Mouse (Mus musculus): Measurements from ENCODE around the gene Dmrta2. TPM values are rescaled to one million over a fixed set of nuclear protein-coding genes. Genes with fewer than 3 reads are reported as not detected.

The Dmrta2 gene
- polyA plus RNA-seq, 1 experiment from 2014 or later = 0.67 TPM

DNA sequence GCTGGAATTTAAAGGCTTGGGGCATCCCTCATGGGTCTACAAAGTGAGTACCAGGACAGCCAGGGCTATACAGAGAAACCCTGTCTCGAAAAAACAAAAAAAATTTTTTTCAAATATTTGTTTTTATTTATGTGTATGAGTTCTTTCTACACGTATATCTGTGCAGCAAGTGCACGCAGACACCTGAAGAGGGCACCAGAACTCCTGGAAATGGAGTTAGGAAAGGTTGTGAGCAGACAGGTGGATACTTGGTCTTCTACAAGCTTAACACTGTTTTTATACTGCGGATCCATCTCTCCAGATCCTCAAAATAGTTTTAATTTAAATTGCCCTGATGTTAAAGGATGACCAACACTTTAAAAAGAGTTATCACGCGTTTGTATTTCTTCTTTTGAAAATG lies 11.4 kb downstream of the Dmrta2 start:
- no peak overlapping the region for H3K4me2 ChIP-seq (ENCODE audit: low read length)
- ATAC-seq = no peak
- H3K9ac ChIP-seq (ENCODE audit: low read depth, low read length) = no peak overlapping the region
- peaks cover 58% of the 10 kb centered on the region for H3K27me3 ChIP-seq (ENCODE audit: control insufficient read depth, insufficient read depth, low read depth, low read length)
- no peak overlapping the region for H3K4me3 ChIP-seq (ENCODE audit: low read depth, low read length)
- WGBS = 38% methylated on average over 6 of the region's 6 CpGs
- no peaks in the 10 kb centered on the region; the same call in 1 of the 2 replicates for H3K9me3 ChIP-seq (replicated peaks; ENCODE audit: control insufficient read depth, low read length, poor library complexity, severe bottlenecking)
- H3K4me1 ChIP-seq (ENCODE audit: control insufficient read depth, insufficient read depth, low read length) = no peaks in the 10 kb centered on the region
- no peaks in the 10 kb centered on the region for H3K36me3 ChIP-seq (ENCODE audit: control insufficient read depth, insufficient read depth, low read length)
- H3K27ac ChIP-seq (ENCODE audit: low read length) = no peak overlapping the region

DNA sequence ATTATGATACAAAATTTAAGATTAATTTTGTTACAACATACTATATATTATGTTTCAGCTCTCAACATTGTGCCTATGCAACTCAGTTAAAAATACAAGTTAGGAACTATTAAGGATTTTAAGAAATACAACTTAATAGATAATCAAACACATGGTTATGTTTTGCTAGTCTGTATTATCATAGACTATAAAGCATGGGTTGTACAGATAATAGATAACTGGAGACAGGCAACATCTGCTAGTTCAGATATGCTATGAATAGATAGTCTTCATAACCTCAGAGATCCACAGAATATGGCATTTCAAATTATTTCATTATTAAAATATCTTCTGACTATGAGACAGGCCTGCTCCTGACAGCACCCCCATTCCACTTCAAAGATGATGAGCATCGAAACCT lies 28.2 kb downstream of the Dmrta2 start:
- no peak for ATAC-seq
- Histone ChIP-seq H3K4me3 (ENCODE audit: low read depth, low read length) (no peak overlapping the region), H3K27ac (ENCODE audit: low read length) (no peak overlapping the region), H3K27me3 (ENCODE audit: control insufficient read depth, insufficient read depth, low read depth, low read length) (no peaks in the 10 kb centered on the region), H3K36me3 (ENCODE audit: control insufficient read depth, insufficient read depth, low read length) (no peaks in the 10 kb centered on the region), H3K9ac (ENCODE audit: low read depth, low read length) (no peak overlapping the region), H3K4me1 (ENCODE audit: control insufficient read depth, insufficient read depth, low read length) (no peaks in the 10 kb centered on the region), H3K4me2 (ENCODE audit: low read length) (no peak overlapping the region), H3K9me3 (replicated peaks; ENCODE audit: control insufficient read depth, low read length, poor library complexity, severe bottlenecking) (no peaks in the 10 kb centered on the region)
- 95% methylated on average over 1 of the region's 1 CpGs for WGBS

DNA sequence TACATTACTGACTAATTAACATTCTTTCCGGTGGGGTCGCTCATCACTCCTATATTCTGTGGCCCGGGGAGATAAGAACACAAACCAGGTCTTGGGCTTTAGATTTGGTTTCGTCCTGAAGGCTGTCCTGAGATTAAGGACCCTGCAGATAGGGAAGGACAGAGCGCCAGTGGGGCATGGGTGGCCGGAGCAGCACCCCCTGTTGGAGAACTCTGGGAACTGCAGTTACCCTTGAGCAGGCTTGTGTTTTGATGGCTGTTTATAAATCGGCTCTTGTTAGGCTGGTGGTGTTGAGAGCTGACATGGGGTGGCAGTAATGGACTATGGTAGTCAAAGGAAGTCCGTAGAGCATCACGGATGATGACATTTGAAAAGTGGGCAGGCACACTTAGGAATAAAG lies 41.3 kb downstream of the Dmrta2 start:
- 54% methylated on average over 9 of the region's 9 CpGs for WGBS
- ATAC-seq = no peak
- Histone ChIP-seq H3K4me2 (ENCODE audit: low read length) (no peak overlapping the region), H3K4me1 (ENCODE audit: control insufficient read depth, insufficient read depth, low read length) (peaks cover 4% of the 10 kb centered on the region; the same call in 1 of the 2 replicates), H3K4me3 (ENCODE audit: low read depth, low read length) (no peak overlapping the region), H3K9ac (ENCODE audit: low read depth, low read length) (no peak overlapping the region), H3K27ac (ENCODE audit: low read length) (no peak overlapping the region), H3K27me3 (ENCODE audit: control insufficient read depth, insufficient read depth, low read depth, low read length) (peaks cover 9% of the 10 kb centered on the region), H3K9me3 (replicated peaks; ENCODE audit: control insufficient read depth, low read length, poor library complexity, severe bottlenecking) (no peaks in the 10 kb centered on the region), H3K36me3 (ENCODE audit: control insufficient read depth, insufficient read depth, low read length) (no peaks in the 10 kb centered on the region)

DNA sequence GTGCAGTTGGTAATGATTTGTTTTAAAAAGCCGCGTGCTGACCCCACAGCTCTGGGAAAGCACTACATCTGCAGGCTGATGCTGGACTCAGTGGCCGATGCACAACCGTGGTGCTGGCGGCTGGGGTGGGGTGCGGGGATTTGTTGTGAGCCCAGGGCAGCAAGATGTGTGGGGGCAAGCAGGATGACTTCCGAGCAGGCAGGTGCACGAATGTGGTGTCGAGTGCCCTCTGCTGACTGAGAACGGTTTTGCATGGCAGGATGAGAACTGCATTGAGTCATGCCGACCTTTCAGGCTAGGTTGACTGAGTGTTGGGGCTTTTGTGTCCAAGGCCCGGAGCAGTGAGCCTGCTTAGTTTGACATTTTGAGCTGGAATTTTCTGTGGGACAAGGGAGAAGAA lies 42.4 kb downstream of the Dmrta2 start:
- Histone ChIP-seq H3K9ac (ENCODE audit: low read depth, low read length) (peak overlapping the region; percentile 48; the same call in 1 of the 2 replicates), H3K4me3 (ENCODE audit: low read depth, low read length) (peak overlapping the region; percentile 31), H3K4me2 (ENCODE audit: low read length) (peak overlapping the region; percentile 63), H3K27me3 (ENCODE audit: control insufficient read depth, insufficient read depth, low read depth, low read length) (peaks cover 9% of the 10 kb centered on the region), H3K27ac (ENCODE audit: low read length) (no peak overlapping the region), H3K4me1 (ENCODE audit: control insufficient read depth, insufficient read depth, low read length) (peaks cover 4% of the 10 kb centered on the region; the same call in 1 of the 2 replicates), H3K36me3 (ENCODE audit: control insufficient read depth, insufficient read depth, low read length) (no peaks in the 10 kb centered on the region), H3K9me3 (replicated peaks; ENCODE audit: control insufficient read depth, low read length, poor library complexity, severe bottlenecking) (no peaks in the 10 kb centered on the region)
- ATAC-seq = peak; percentile 54
- 9% methylated on average over 12 of the region's 12 CpGs for WGBS

DNA sequence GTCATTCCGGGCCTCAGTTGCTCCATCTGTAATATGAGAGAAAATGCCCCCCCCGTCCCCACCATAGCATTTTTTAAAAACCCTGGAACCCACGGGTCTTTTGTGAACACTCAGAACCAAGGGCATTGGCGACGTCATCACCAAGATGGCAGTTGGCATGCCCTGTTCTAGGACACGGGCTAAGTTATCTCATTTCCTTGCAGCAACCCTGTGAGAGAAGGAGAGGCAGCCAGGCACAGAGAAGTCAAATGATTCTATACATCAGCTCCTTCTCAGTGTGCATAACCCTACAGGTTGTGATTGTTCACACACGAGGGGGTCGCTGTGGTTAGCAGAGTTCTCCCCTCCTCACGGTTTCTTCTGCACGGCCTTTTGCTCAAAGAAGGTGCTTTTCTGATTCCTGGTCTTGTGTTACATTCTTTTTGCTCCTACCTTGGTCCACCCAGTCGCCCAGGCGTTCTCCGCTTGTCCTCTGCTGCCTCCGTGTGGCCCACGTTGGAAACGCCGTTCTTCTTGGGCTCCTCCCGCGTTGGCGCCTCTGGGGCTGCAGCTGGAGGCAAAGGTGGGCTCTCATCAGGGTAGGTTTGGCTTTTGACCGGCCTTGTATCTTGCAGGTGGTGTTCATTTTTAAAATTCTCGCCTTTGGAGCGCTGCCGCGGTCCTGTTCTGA lies 44.2 kb downstream of the Dmrta2 start:
- peak overlapping the region; percentile 28 for H3K4me3 ChIP-seq (ENCODE audit: low read depth, low read length)
- WGBS = 17% methylated on average over 25 of the region's 25 CpGs
- peaks cover 4% of the 10 kb centered on the region; the same call in 1 of the 2 replicates for H3K4me1 ChIP-seq (ENCODE audit: control insufficient read depth, insufficient read depth, low read length)
- H3K36me3 ChIP-seq (ENCODE audit: control insufficient read depth, insufficient read depth, low read length) = no peaks in the 10 kb centered on the region
- H3K27ac ChIP-seq (ENCODE audit: low read length) = no peak overlapping the region
- H3K27me3 ChIP-seq (ENCODE audit: control insufficient read depth, insufficient read depth, low read depth, low read length) = peaks cover 9% of the 10 kb centered on the region
- no peaks in the 10 kb centered on the region for H3K9me3 ChIP-seq (replicated peaks; ENCODE audit: control insufficient read depth, low read length, poor library complexity, severe bottlenecking)
- peak overlapping the region; percentile 61 for H3K4me2 ChIP-seq (ENCODE audit: low read length)
- H3K9ac ChIP-seq (ENCODE audit: low read depth, low read length) = peak overlapping the region; percentile 58; the same call in 1 of the 2 replicates
- peak; percentile 71 for ATAC-seq

DNA sequence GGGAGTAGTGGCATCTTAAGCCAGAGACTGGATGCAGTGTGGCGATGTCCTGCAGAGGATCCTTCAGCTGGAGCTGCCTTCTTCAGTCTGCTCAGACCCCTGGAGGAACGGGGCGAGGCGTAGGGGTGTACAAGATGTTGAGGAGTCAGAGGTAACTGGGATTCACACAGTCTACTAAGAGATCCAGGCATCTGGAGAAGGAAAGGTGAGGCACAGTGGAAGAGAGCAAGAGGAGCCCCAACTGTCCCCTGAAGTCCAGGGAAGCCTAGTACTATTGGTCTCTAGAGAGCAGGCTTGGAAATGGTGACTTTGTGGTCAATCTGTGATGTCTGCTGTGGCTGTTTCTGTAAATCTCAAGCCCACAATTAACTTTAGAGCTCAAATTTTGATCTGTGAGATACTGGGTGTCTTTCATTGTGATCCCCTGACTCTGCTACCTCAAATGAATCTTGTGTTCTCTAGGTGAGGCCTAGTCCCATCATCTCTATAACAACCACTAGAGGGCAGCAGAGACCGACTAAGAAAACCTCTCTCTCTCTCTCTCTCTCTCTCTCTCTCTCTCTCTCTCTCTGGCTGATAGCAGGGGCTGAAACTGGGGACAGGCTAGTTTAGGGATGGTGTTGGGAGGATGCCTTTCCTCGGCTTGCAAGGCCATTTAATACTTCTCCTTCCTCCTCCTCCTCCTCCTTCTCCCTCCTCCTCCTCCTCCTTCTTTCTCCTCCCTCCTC lies 50.8 kb downstream of the Dmrta2 start:
- Histone ChIP-seq H3K9me3 (replicated peaks; ENCODE audit: control insufficient read depth, low read length, poor library complexity, severe bottlenecking) (no peaks in the 10 kb centered on the region), H3K9ac (ENCODE audit: low read depth, low read length) (no peak overlapping the region), H3K27ac (ENCODE audit: low read length) (no peak overlapping the region), H3K4me3 (ENCODE audit: low read depth, low read length) (no peak overlapping the region), H3K4me2 (ENCODE audit: low read length) (no peak overlapping the region; the same call in 1 of the 2 replicates), H3K27me3 (ENCODE audit: control insufficient read depth, insufficient read depth, low read depth, low read length) (peaks cover 7% of the 10 kb centered on the region), H3K36me3 (ENCODE audit: control insufficient read depth, insufficient read depth, low read length) (no peaks in the 10 kb centered on the region), H3K4me1 (ENCODE audit: control insufficient read depth, insufficient read depth, low read length) (no peaks in the 10 kb centered on the region)
- peak; percentile 83 for ATAC-seq
- WGBS = 61% methylated on average over 6 of the region's 6 CpGs

DNA sequence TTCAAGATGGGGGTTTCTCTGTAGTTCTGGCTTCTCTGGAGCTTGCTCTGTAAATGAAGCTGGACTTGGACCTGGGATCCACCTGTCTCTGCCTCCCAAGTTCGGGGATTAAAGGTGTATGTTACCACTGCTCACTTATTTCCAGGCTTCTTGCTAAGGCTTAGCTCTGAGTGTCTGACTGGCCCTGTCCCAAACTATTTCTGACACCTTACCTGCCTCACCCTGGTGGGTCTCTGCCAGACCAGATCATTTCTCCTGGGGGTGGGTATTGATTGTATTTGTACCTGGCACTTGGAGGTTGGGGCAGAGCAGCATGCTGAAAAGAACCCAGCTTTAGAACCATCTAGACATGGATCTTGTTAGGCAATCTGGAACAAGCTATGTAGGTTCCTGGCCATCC lies 51.6 kb downstream of the Dmrta2 start:
- H3K27ac ChIP-seq (ENCODE audit: low read length) = no peak overlapping the region
- 88% methylated on average over 1 of the region's 1 CpGs for WGBS
- H3K36me3 ChIP-seq (ENCODE audit: control insufficient read depth, insufficient read depth, low read length) = no peaks in the 10 kb centered on the region
- H3K9ac ChIP-seq (ENCODE audit: low read depth, low read length) = no peak overlapping the region
- peaks cover 7% of the 10 kb centered on the region for H3K27me3 ChIP-seq (ENCODE audit: control insufficient read depth, insufficient read depth, low read depth, low read length)
- 0 out of 2 replicates have a peak, but pooled peaks have one; percentile 15 for ATAC-seq
- H3K4me2 ChIP-seq (ENCODE audit: low read length) = no peak overlapping the region
- no peak overlapping the region for H3K4me3 ChIP-seq (ENCODE audit: low read depth, low read length)
- no peaks in the 10 kb centered on the region for H3K4me1 ChIP-seq (ENCODE audit: control insufficient read depth, insufficient read depth, low read length)
- H3K9me3 ChIP-seq (replicated peaks; ENCODE audit: control insufficient read depth, low read length, poor library complexity, severe bottlenecking) = no peaks in the 10 kb centered on the region

All from midbrain, embryonic 16.5 days (tissue).